Mouse (Mus musculus) myocyte (in vitro differentiated cells): ENCODE results near the gene Spata48.

Source experiments
- CEBPB ChIP-seq: IDR thresholded peaks from 2 replicates; pipeline ENCODE4 v1.6.1; 2011; ENCODE audit warnings: mild to moderate bottlenecking, moderate library complexity; ENCODE audit not compliant: poor library complexity, insufficient read depth, severe bottlenecking
- E2F4 ChIP-seq: IDR thresholded peaks from one replicate; pipeline ENCODE4 v1.6.1; 2011; ENCODE audit warnings: mild to moderate bottlenecking, control low read depth, moderate library complexity; ENCODE audit not compliant: insufficient read depth
- MAX ChIP-seq: IDR thresholded peaks from one replicate; pipeline ENCODE4 v1.6.1; 2011; ENCODE audit warnings: low read depth, mild to moderate bottlenecking, control low read depth
- MYOD1 ChIP-seq, 3 experiments: IDR thresholded peaks; one replicate each; pipeline ENCODE4 v1.6.1; 2011; ENCODE audit warnings: control low read depth in 2 of 3, low read depth in 2 of 3, mild to moderate bottlenecking in 2 of 3, moderate library complexity in 1 of 3; ENCODE audit not compliant: insufficient read length in 2 of 3, control insufficient read depth in 1 of 3
- MYOG ChIP-seq, 3 experiments: IDR thresholded peaks; one replicate each; pipeline ENCODE4 v1.6.1; 2011; ENCODE audit warnings: control low read depth in 2 of 3, low read depth in 2 of 3, mild to moderate bottlenecking in 2 of 3; ENCODE audit not compliant: insufficient read length in 2 of 3, control insufficient read depth in 1 of 3, insufficient read depth in 1 of 3
- POLR2A ChIP-seq: IDR thresholded peaks from one replicate; pipeline ENCODE4 v1.6.1; 2011; ENCODE audit warnings: low read depth, mild to moderate bottlenecking, control low read depth, moderate library complexity; ENCODE audit not compliant: insufficient read length
- POLR2AphosphoS2 ChIP-seq: IDR thresholded peaks from one replicate; pipeline ENCODE4 v1.6.1; 2011; ENCODE audit warnings: low read depth, control low read depth; ENCODE audit not compliant: insufficient read length
- REST ChIP-seq: IDR thresholded peaks from one replicate; pipeline ENCODE4 v1.6.1; 2011; ENCODE audit warnings: mild to moderate bottlenecking, control low read depth, moderate library complexity; ENCODE audit not compliant: insufficient read depth, insufficient read length
- SRF ChIP-seq: IDR thresholded peaks from one replicate; pipeline ENCODE4 v1.6.1; 2011; ENCODE audit warnings: low read depth; ENCODE audit not compliant: control insufficient read depth, insufficient read length
- TCF12 ChIP-seq: IDR thresholded peaks from one replicate; pipeline ENCODE4 v1.6.1; 2011; ENCODE audit warnings: mild to moderate bottlenecking, control low read depth; ENCODE audit not compliant: poor library complexity, insufficient read depth, severe bottlenecking
- TCF3 ChIP-seq: IDR thresholded peaks from one replicate; pipeline ENCODE4 v1.6.1; 2011; ENCODE audit warnings: low read depth, control low read depth; ENCODE audit not compliant: insufficient read length
- USF1 ChIP-seq: IDR thresholded peaks from one replicate; pipeline ENCODE4 v1.6.1; 2011; ENCODE audit warnings: low read depth, mild to moderate bottlenecking, control low read depth, moderate library complexity

GRCm38 (mm10) chr11:11417356-11417755 is 44.5 kb upstream of the Spata48 start:
- TF ChIP-seq POLR2A (no peak), USF1 (no peak), CEBPB (no peak), MAX (no peak), REST (no peak), MYOD1 (IDR thresholded peaks at IDR 0.05; ENCODE audit: control insufficient read depth in 1 of 3, insufficient read length in 2 of 3, low read depth in 2 of 3) (no peak), TCF12 (no peak), E2F4 (no peak), MYOG (IDR thresholded peaks at IDR 0.05; ENCODE audit: control insufficient read depth in 1 of 3, insufficient read depth in 1 of 3, insufficient read length in 2 of 3, low read depth in 2 of 3) (no peak), TCF3 (no peak), POLR2AphosphoS2 (no peak), SRF (no peak)
